Mouse (Mus musculus) stomach, postnatal 0 days (tissue): ENCODE measurements around the gene Mmp9. TPM values are rescaled to one million over a fixed set of nuclear protein-coding genes. Genes with fewer than 3 reads are reported as not detected.

Experiments used
- ATAC-seq: fragments of 200-750 bp; cut with Nextera tagmentation; 2 replicates; pipeline ENCODE4 v1.8.0; 2017; ENCODE audit not compliant: low FRiP score, low TSS enrichment
- DNase-seq: peaks from one replicate; pipeline ENCODE4 v3.0.0-alpha.2; 2016; ENCODE audit warnings: low spot score
- H3K27ac ChIP-seq: fragments of 300-500 bp; sonication (generic); replicated peaks from 2 replicates; pipeline ENCODE4 v1.5.1; 2014; ENCODE audit warnings: mild to moderate bottlenecking, control low read depth
- H3K27me3 ChIP-seq: fragments of 300-500 bp; sonication (generic); 2 replicates; pipeline ENCODE4 v1.6.1; 2014; ENCODE audit warnings: low read length; ENCODE audit not compliant: control insufficient read depth, insufficient read depth
- H3K36me3 ChIP-seq: fragments of 300-500 bp; sonication (generic); 2 replicates; pipeline ENCODE4 v1.6.1; 2014; ENCODE audit warnings: low read length, mixed read lengths; ENCODE audit not compliant: control insufficient read depth, insufficient read depth
- H3K4me1 ChIP-seq: fragments of 300-500 bp; sonication (generic); replicated peaks from 2 replicates; pipeline ENCODE4 v1.6.1; 2014; ENCODE audit warnings: antibody characterized with exemption; ENCODE audit not compliant: control insufficient read depth, insufficient read depth
- H3K4me2 ChIP-seq: fragments of 300-500 bp; sonication (generic); replicated peaks from 2 replicates; pipeline ENCODE4 v1.6.1; 2014; ENCODE audit warnings: low read depth, mild to moderate bottlenecking, control low read depth, moderate library complexity
- H3K4me3 ChIP-seq: fragments of 300-500 bp; sonication (generic); 2 replicates; pipeline ENCODE4 v1.5.1; 2014; ENCODE audit warnings: low read depth, low read length, control low read depth
- H3K9ac ChIP-seq: fragments of 300-500 bp; sonication (generic); 2 replicates; pipeline ENCODE4 v1.6.1; 2014; ENCODE audit warnings: mild to moderate bottlenecking, low read length, control low read depth, mixed read lengths
- H3K9me3 ChIP-seq: fragments of 300-500 bp; sonication (generic); 2 replicates; pipeline ENCODE4 v1.6.1; 2016; ENCODE audit warnings: low read length; ENCODE audit not compliant: control insufficient read depth
- CTCF ChIP-seq: IDR thresholded peaks from 2 replicates; pipeline ENCODE4 v1.5.1; 2016; ENCODE audit warnings: antibody characterized with exemption, low read depth, mild to moderate bottlenecking, moderate library complexity
- EP300 ChIP-seq: optimal IDR thresholded peaks from 2 replicates; pipeline ENCODE3; 2016; ENCODE audit warnings: antibody characterized with exemption
- WGBS: fragments of 180-500 bp; shearing (Covaris S2); extraction: QIAGEN DNeasy Blood & Tissue Kit; methylation state at CpG from one replicate; pipeline ENCODE4 v1.1.7; 2014; 5-methylcytosine and 5-hydroxymethylcytosine counted together
- polyA plus RNA-seq: library from polyadenylated mRNA; unstranded; fragments of >200 nt; fragmentation: Nextera tagmentation; extraction: Ambion mirVana; gene quantifications from 2 replicates; pipeline ENCODE4 v1.2.1, GENCODE M21; 2015

Mmp9 gene
- polyA plus RNA-seq, 1 experiment from 2014 or later = 0.87 TPM

DNA sequence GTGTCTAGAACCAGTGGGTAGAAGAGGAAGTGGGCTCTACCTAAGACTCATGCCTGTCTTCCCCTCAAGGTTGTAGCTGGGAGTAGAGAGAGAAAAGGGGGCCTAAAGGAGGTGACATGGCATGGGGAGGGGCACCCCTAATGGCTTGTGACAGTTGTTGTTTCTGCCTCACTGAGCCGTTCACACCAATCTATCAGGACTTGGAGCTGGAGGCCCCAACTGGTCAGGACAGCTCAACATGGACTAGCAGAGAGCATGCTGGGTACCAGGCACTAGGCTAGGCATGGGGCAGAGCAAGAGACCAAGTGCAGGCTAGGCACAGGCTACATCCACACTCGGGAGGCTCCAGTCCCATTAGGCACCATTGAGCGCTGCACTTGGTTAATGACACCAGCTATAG lies 50.5 kb downstream of the Mmp9 start:
- Histone ChIP-seq H3K4me3 (no peak overlapping the region), H3K27ac (no peak overlapping the region), H3K36me3 (no peaks in the 10 kb centered on the region), H3K4me2 (no peak overlapping the region), H3K9ac (no peak overlapping the region), H3K9me3 (no peaks in the 10 kb centered on the region), H3K27me3 (no peaks in the 10 kb centered on the region), H3K4me1 (no peaks in the 10 kb centered on the region)
- 76% methylated on average over 3 of the region's 3 CpGs for WGBS
- ATAC-seq (no peak), DNase-seq (no peak)
- TF ChIP-seq CTCF (no peak), EP300 (no peak)

DNA sequence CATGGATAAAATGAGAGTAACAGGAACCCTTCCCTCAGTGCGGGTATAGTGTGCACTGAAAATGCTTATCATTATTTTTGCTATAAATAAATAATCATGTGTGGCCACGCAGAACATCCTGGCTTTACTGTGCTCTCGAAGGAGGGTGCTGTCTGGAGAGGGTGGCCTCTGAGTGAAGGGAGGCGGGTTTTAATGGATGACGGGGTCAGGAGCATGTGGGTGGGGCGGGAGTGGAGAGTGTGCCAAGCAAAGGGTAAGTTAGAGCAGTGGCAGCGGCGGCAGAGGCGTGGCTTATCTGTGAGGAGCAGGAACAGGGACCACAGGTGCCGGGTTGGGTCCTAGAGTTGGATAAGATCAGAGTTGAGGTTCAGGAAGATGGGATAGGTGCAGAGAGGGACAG lies 51.2 kb downstream of the Mmp9 start:
- Histone ChIP-seq H3K4me1 (no peaks in the 10 kb centered on the region), H3K36me3 (no peaks in the 10 kb centered on the region), H3K4me3 (no peak overlapping the region), H3K9ac (no peak overlapping the region), H3K9me3 (no peaks in the 10 kb centered on the region), H3K27me3 (no peaks in the 10 kb centered on the region), H3K27ac (no peak overlapping the region), H3K4me2 (no peak overlapping the region)
- ATAC-seq (no peak), DNase-seq (peak; percentile 44)
- WGBS = 25% methylated on average over 10 of the region's 10 CpGs
- TF ChIP-seq CTCF (no peak), EP300 (no peak)

DNA sequence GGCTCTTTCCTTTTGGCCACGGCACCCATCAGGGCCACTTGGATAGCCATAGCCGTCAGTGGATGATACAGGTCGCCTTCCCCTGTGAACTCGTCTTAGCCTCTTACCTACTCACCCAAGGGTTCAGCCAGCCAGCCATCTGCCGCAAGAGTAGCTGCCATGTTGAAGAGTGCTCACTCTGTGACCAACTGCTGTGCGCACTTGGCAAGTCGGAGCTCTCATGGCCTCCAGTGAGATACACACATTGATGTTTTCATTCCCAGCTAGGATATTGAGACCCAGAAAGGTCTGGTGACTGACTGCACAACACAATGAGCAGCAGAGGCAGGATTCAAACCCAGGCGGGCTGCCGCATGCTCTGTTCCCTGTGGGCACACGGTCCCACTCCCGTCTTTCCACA lies 53.6 kb downstream of the Mmp9 start:
- DNase-seq = no peak
- 83% methylated on average over 11 of the region's 11 CpGs for WGBS
- ATAC-seq = no peak
- Histone ChIP-seq H3K36me3 (0 out of 2 replicates have a peak, but pooled peaks cover 5% of the 10 kb centered on the region), H3K4me1 (peaks cover 3% of the 10 kb centered on the region; the same call in 1 of the 2 replicates), H3K9me3 (no peaks in the 10 kb centered on the region), H3K9ac (no peak overlapping the region), H3K27me3 (no peaks in the 10 kb centered on the region), H3K4me2 (no peak overlapping the region), H3K27ac (no peak overlapping the region), H3K4me3 (no peak overlapping the region)
- TF ChIP-seq EP300 (no peak), CTCF (no peak)

DNA sequence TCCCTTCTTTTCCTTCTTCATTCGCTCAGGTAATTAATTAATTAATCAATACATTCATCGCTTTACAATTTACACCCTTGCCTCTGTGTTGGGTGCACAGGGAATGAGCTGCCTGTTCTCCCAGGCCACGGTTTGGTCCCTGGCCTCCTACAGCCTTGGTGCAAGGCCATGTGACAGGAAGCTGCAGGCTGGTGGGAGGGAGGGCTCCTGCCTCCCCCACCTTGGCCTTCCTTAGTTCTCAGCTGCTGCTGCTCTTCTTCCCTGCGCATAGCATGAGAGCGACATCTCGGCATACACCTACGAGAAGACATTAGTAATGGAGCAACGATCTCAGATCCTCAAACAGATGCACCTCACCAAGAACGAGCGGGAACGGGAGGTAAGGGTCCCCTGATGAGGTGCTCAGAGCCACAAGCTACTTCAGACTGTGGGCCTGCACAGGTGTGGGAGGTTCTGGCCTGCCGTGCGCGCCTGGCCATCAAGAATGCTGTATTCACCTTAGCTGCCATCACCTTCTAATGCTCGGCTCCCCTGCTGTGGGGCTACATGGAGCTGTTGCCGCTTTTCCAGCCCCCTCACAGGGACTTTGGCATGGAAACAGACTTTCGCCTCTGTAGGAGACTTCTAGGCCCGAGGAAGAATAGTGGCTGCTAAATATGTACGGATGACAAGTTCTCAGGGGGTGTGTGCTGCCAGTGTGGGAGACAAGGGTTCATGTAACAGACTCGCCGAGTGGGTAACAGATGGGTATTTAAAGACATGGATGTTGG lies 54.3 kb downstream of the Mmp9 start:
- 0 out of 2 replicates have a peak, but pooled peaks cover 6% of the 10 kb centered on the region for H3K36me3 ChIP-seq
- ATAC-seq (no peak), DNase-seq (no peak)
- H3K4me2 ChIP-seq = no peak overlapping the region
- no peak overlapping the region for H3K4me3 ChIP-seq
- H3K27me3 ChIP-seq = no peaks in the 10 kb centered on the region
- no peak overlapping the region for H3K9ac ChIP-seq
- WGBS = 53% methylated on average over 21 of the region's 21 CpGs
- H3K9me3 ChIP-seq = no peaks in the 10 kb centered on the region
- no peak overlapping the region for H3K27ac ChIP-seq
- peaks cover 3% of the 10 kb centered on the region; the same call in 1 of the 2 replicates for H3K4me1 ChIP-seq
- TF ChIP-seq CTCF (no peak), EP300 (no peak)

DNA sequence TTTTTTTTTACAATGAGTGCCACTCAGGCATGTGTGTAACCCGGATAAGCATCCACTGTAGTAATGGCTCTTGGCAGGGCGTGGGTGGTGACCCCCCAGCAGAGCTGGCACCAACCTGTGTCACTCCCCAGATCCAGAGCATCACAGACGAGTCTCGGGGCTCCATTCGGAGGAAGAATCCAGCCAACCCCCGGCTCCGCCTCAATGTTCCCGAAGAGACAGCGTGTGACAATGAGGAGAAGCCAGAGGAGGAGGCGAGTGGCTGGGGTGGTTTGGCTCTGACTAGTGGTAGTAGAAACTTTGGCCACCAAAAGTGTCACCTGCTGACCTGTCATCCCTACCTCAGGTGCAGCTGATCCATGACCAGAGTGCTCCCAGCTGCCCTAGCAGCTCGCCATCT lies 55.4 kb downstream of the Mmp9 start:
- H3K4me1 ChIP-seq = peaks cover 3% of the 10 kb centered on the region; the same call in 1 of the 2 replicates
- no peak overlapping the region for H3K27ac ChIP-seq
- H3K4me2 ChIP-seq = no peak overlapping the region
- no peaks in the 10 kb centered on the region for H3K27me3 ChIP-seq
- TF ChIP-seq CTCF (no peak), EP300 (no peak)
- peaks cover 8% of the 10 kb centered on the region; the same call in 1 of the 2 replicates for H3K36me3 ChIP-seq
- no peak overlapping the region for H3K9ac ChIP-seq
- no peak overlapping the region for H3K4me3 ChIP-seq
- no peaks in the 10 kb centered on the region for H3K9me3 ChIP-seq
- no peak for ATAC-seq
- 76% methylated on average over 11 of the region's 11 CpGs for WGBS
- no peak for DNase-seq
